28 mouse cellular contexts compared by ENCODE assay signal in the genomic region with DNA sequence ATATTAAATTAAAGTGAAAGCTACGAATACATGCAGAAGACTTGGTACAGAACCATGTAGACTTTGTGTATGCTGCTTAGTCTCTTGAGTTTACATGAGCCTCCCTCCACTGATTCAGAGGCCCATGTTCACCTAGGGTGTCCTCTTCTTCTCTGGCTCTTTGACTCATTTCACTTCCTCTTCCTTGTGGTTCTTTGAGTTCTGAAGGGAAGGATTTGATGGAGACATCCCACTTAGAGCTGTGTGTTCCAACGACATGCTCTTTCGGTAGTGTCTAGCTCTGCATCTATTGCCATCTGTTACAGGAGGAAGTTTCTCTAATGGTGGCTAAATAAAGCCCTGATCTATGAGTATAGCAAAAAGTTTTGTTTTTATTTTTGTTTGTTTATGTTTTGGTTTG.
"Had no signal": no experiment of that assay in that cellular context is flagged by ENCODE, and none has a peak within 500 bp of the region (broad histone marks: within the 10 kb centered on the region; RNA-seq: fewer than 3 reads in every experiment).

No protein-coding gene starts in this region.

- DNase-seq: gastrocnemius, adult 2 months; gastrocnemius, postnatal 10 days; gastrocnemius, postnatal 25 days; heart, adult 11 months; heart, adult 2 months; heart, postnatal 14 days; heart, postnatal 36 days; kidney, adult 11 months; kidney, adult 2 months; kidney, adult 9 months; kidney, postnatal 14 days; kidney, postnatal 36 days; layer of hippocampus, adult 9-11 months; layer of hippocampus, postnatal 36 days; left cerebral cortex, postnatal 4 days had no signal

- H3K4me2 ChIP-seq: heart, embryonic 11.5 days; heart, embryonic 13.5 days; heart, embryonic 15.5 days; hindbrain, embryonic 13.5 days; hindbrain, embryonic 15.5 days; kidney, embryonic 15.5 days; limb, embryonic 13.5 days; limb, embryonic 15.5 days; liver, embryonic 12.5 days had no signal

- H3K36me3 ChIP-seq: heart, embryonic 13.5 days; heart, embryonic 15.5 days; hindbrain, embryonic 13.5 days; hindbrain, embryonic 15.5 days; kidney, embryonic 15.5 days; limb, embryonic 13.5 days; limb, embryonic 15.5 days; liver, embryonic 12.5 days had no signal

- ATAC-seq: hindbrain, postnatal 0 days; intestine, embryonic 16.5 days; liver, embryonic 12.5 days had no signal

- H3K4me3 ChIP-seq: gastrocnemius, adult 2 months; heart, adult 2 months; heart, embryonic 13.5 days; heart, embryonic 15.5 days; hindbrain, embryonic 13.5 days; hindbrain, embryonic 15.5 days; kidney, embryonic 15.5 days; limb, embryonic 13.5 days; limb, embryonic 15.5 days; liver, embryonic 12.5 days had no signal

- H3K27ac ChIP-seq: gastrocnemius, adult 2 months; heart, adult 2 months; heart, embryonic 13.5 days; heart, embryonic 15.5 days; hindbrain, embryonic 13.5 days; hindbrain, embryonic 15.5 days; hindbrain, postnatal 0 days; kidney, embryonic 15.5 days; kidney, postnatal 0 days; limb, embryonic 13.5 days; limb, embryonic 15.5 days; liver, embryonic 12.5 days; liver, embryonic 14.5 days had no signal

- H3K27me3 ChIP-seq: heart, embryonic 13.5 days; heart, embryonic 15.5 days; hindbrain, embryonic 13.5 days; hindbrain, embryonic 15.5 days; kidney, embryonic 15.5 days; limb, embryonic 13.5 days; limb, embryonic 15.5 days; liver, embryonic 12.5 days had no signal

- H3K9me3 ChIP-seq: heart, embryonic 15.5 days; hindbrain, embryonic 15.5 days; kidney, embryonic 15.5 days; limb, embryonic 15.5 days; liver, embryonic 12.5 days had no signal

- H3K4me1 ChIP-seq: heart, embryonic 13.5 days; heart, embryonic 15.5 days; hindbrain, embryonic 13.5 days; hindbrain, embryonic 15.5 days; kidney, embryonic 15.5 days; limb, embryonic 13.5 days; limb, embryonic 15.5 days; liver, embryonic 12.5 days had no signal

- H3K9ac ChIP-seq: heart, embryonic 13.5 days; heart, embryonic 15.5 days; hindbrain, embryonic 13.5 days; hindbrain, embryonic 15.5 days; kidney, embryonic 15.5 days; limb, embryonic 13.5 days; limb, embryonic 15.5 days; liver, embryonic 12.5 days; liver, embryonic 14.5 days had no signal
